Mouse (Mus musculus) ES-E14 (cell line): ENCODE results near the gene Rdh5.

ENCODE experiments used
- HCFC1 ChIP-seq: IDR thresholded peaks from 2 replicates; pipeline ENCODE4 v1.6.1; 2012; ENCODE audit warnings: low read length, inconsistent platforms, borderline replicate concordance; ENCODE audit not compliant: insufficient read depth
- MAFK ChIP-seq: IDR thresholded peaks from 2 replicates; pipeline ENCODE4 v1.6.1; 2014; ENCODE audit warnings: mild to moderate bottlenecking, low read depth, low read length, inconsistent platforms; ENCODE audit not compliant: insufficient read depth
- ZC3H11A ChIP-seq: IDR thresholded peaks from 2 replicates; pipeline ENCODE4 v1.6.1; 2012; ENCODE audit warnings: low read depth, mild to moderate bottlenecking, inconsistent platforms, low read length, borderline replicate concordance
- ZNF384 ChIP-seq: IDR thresholded peaks from 2 replicates; pipeline ENCODE4 v1.6.1; 2012; ENCODE audit warnings: low read depth, low read length, inconsistent platforms

GRCm38 (mm10) chr10:128878291-128878690 is 44.4 kb downstream of the Rdh5 start:
- TF ChIP-seq ZC3H11A (no peak), ZNF384 (no peak), MAFK (no peak), HCFC1 (no peak)
